Mouse (Mus musculus): ENCODE measurements around the gene Gpm6a. TPM values are rescaled to one million over a fixed set of nuclear protein-coding genes. Genes with fewer than 3 reads are reported as not detected.

Gene Gpm6a
- not detected in 2 replicates for total RNA-seq (2015; ENCODE audit: low replicate concordance)
- not detected in 2 replicates for total RNA-seq (2017; ENCODE audit: low replicate concordance)

DNA sequence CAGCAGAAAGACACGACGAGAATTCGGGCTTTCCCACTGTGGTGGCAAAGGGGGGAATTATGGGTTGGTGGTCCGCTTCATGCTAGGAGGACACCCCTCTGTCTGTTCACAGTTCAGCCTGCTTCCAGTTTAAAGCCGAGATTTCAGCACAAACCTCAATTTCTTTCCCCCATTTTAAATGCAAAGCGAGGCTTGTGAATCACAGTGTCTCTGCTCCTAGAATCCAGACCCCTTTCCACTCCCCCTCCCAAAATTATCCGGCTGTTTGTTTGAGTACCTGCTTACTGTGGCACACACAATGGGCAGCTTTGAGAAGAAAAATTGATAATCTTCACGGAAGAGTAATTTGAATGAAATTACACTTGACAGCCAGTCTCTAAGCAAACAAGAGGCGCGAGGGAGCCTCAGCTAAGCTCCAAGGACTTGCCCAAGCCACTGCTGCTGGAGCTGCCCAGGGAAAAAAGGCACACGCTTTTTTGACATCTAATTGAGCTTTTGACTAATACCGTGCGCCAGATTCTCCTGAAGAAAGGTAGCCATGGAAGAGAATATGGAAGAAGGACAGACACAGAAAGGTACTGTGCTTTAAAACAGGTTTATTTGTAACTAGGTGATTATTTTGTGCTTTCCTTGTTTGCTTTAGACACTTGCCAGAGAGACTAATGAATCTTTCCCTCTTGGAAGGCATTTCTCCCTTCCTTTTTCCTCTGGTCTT, at the start of gene Gpm6a:
Gene Gpm6a, plus strand, starts transcription at position 103 of the 715 bp plus-strand sequence.
- ATAC-seq (replicated peaks; ENCODE audit: low FRiP score, poor library complexity, severe bottlenecking) = no peak

GRCm38 (mm10) chr8:54912891-54913290, 41.8 kb upstream of the Gpm6a start:
- no peak for ATAC-seq (replicated peaks; ENCODE audit: low FRiP score, poor library complexity, severe bottlenecking)

GRCm38 (mm10) chr8:54917710-54918109, 36.9 kb upstream of the Gpm6a start:
- ATAC-seq (replicated peaks; ENCODE audit: low FRiP score, poor library complexity, severe bottlenecking) = no peak

DNA sequence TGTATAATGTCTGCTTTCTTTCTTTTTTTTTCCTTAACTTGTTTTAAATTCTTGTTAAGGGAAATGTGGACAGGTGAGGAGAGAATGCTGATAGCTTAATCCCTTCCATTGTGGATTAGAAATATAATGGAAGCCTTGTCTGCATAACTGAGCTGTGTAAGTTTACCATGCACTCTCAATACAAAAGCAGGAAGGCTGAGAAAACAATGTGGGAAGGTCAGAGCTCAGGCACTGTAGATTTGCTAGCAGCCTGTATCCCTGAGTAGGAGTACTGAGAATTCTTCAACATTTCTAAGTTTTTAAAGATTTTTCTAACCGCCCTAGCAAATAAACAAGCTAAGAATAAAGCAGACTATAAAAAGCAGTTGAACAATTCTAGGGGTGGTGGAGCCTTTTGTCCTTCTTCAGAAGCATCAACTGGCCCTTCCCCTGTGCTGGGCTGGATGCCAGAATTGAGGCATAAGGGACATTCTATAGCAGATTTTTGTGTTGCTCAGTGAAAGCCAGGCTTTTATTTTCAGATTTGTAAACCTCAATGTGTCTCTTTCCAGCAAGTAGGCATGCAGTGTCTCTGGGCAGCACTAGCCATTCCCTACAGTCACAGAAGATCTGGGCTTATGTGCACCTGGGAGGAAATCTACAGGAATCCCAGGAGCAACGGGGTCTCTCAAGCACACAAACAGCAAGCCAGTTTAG, 32.3 kb upstream of the Gpm6a start:
- ATAC-seq (replicated peaks; ENCODE audit: low FRiP score, poor library complexity, severe bottlenecking) = no peak

DNA sequence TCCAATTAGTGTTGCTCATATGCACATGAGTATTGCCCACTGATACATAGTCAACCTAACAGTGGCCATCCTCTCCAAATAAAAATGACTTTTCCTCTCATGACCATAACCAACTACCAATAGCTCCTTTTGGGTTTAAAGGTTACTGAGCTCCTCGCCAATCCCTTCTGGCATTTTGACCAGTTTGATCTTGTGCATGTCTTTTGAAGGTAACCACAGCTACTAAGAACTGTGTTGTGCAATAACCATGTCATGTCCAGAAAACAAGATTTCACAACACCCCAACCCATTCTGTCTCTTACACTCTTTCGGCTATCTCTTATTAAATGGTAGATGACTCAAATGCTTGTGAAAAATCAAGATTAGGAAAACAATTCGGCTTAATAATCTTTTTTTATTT, 29.7 kb upstream of the Gpm6a start:
- no peak for ATAC-seq (replicated peaks; ENCODE audit: low FRiP score, poor library complexity, severe bottlenecking)

DNA sequence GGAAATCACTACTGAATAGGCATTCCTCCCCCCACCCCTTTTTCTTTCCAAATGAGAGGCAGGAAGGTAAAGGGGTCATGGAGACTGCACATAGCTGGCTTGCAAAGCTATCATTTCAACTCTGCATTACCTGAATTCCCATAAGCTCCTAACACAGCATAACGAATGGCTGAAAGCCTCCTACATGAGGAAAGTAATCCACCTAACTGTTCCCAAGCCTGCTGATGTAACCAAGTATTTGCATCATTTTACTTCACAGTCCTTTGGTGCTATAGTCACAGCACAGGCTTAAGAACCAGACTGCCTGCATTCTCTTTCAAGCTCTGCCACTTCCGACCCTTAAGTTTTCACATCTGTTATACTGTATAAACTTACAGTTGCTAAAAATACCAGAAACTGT, 22.3 kb upstream of the Gpm6a start:
- ATAC-seq (replicated peaks; ENCODE audit: low FRiP score, poor library complexity, severe bottlenecking) = no peak

DNA sequence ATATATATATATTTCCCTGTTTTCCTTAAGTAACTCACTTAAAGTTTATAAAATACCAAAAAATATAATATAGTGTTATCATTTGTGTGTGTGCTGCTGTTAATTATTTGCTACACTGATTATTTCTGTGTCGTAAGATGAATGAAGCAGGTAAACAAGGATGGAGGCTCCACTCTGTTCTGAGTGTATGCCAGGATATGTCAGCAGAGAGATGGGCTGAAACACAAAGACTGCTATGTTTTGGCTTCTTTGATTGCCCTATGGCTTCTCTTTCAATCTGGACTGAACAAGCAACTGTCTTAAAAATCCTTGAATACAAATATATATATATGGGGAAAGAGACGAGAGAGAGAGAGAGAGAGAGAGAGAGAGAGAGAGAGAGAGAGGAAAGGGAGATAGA, 1.3 kb upstream of the Gpm6a start:
- ATAC-seq (replicated peaks; ENCODE audit: low FRiP score, poor library complexity, severe bottlenecking) = no peak

DNA sequence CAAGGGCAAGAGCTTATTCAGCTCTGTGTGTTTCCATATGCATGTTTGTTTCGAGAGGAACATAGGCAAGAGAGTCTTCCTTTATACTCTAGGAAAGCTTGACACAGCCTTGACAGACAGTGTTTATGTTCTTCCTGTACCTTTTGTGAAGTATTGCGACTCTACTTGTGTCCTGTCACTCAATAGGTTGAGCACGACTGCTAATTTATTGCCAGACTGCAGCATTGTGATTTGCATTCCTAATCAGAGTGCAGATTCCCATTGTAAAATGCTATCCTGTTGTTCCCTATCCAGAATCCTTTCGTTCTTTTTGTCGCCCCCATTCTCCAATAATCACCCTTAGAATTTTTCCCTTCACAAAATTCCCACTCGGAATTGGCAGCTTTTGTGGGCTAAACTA, 613 bp upstream of the Gpm6a start:
- no peak for ATAC-seq (replicated peaks; ENCODE audit: low FRiP score, poor library complexity, severe bottlenecking)

DNA sequence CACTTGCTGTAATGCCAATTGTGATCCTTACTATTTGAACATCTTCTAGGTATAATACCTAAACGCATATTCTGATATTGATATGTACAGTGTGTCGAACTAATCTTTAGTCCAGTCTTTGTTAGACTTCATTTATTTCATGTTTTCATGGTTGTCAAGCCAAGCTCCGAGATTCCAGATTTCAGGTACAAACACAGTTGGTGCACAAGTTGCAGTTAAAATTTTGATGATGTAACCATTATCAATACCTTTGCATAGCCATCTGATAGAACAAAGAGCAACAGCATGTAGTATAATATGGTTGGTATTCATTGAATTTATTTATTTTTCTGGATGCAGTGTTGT, 785 bp downstream of the Gpm6a start:
- ATAC-seq (replicated peaks; ENCODE audit: low FRiP score, poor library complexity, severe bottlenecking) = no peak

DNA sequence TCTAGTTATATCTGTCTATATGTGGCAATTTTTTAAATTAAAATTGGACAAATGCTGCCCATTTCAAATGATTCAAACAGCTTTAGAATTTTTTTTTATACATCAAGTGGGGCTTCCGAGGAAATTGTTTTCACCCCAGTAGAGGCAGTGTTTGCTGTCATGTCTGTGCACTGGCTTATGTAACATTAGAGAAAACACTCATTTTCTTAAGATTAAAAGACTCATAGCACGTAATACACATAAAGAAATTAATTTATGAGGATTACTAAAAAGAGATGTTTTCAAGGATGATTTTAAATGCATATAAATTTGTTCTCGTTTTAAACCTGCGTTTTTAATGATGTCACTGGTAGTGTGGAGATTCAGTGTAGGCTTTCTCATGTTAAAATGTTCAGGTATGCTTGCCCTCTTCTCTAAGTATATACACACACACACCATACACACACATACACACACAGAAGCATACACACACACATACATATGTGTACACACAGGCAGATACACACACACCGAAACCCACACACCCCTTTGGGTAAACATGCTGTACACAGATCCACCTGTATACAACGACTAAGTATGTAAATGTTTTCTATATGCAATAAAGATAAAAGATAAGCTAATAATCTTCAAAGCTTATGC, 1.4 kb downstream of the Gpm6a start:
- no peak for ATAC-seq (replicated peaks; ENCODE audit: low FRiP score, poor library complexity, severe bottlenecking)

- ATAC-seq (replicated peaks; ENCODE audit: low FRiP score, poor library complexity, severe bottlenecking) = no peak
Measured at GRCm38 (mm10) chr8:54956787-54957186, 2.1 kb downstream of the Gpm6a start.

- ATAC-seq (replicated peaks; ENCODE audit: low FRiP score, poor library complexity, severe bottlenecking) = no peak
Measured at GRCm38 (mm10) chr8:54957506-54957905, 2.9 kb downstream of the Gpm6a start.

DNA sequence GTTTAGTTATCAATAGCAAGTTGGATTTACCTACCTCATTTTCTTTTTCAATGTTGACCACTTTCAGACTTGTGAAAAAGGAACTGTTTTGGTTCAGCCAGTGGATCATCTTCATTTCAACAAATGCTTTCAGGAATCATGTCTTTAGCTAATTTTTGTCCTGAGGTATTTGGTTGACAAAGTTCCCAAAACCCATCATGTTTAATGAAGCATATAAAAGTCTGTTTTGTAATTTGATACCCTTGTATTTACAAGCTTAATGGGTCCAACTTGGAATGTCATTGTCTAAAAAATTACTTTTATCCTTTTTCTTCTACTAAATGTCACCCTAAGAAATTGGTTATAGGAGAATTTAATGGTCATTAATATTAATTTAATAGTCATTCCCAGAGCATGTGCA, 6.9 kb downstream of the Gpm6a start:
- ATAC-seq (replicated peaks; ENCODE audit: low FRiP score, poor library complexity, severe bottlenecking) = no peak

- ATAC-seq (replicated peaks; ENCODE audit: low FRiP score, poor library complexity, severe bottlenecking) = no peak
Measured at GRCm38 (mm10) chr8:54975020-54975419, 20.4 kb downstream of the Gpm6a start.

DNA sequence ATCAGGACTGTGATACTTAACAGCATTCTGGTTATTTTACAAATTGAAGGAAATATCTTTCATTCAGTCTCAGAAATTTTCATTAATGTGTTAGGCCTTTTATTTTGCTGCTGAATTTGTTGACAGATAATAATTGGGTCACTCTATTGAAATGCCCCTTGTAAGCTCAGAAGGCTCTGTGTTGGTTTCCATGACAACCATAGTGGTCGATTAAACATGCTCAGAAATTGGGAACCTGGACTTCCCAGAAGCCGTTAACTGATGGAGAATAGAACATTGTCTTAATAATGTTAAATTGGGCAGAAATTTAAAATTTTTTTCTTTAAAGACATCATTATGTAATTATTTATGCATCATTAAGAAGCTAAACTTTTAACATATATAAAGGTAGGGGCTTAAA, 20.9 kb downstream of the Gpm6a start:
- no peak for ATAC-seq (replicated peaks; ENCODE audit: low FRiP score, poor library complexity, severe bottlenecking)

DNA sequence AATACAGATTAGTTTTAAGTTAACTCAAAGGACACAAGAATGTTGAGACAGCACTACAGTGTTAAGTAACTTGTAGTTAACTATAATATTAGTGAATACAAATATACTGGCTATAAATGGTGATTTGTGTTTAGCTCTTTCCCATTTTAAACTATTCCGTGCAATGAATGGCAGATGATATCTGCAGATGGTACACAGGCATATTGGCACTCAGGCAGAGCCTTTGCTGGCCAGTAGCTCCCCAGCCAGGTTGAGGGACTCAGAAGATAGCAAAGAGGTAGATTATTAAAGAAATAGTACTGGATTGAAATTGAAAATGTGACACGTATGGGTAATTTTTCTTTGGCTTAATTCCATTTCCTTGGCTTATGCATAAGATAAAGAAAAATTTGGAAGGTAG, 21.3 kb downstream of the Gpm6a start:
- no peak for ATAC-seq (replicated peaks; ENCODE audit: low FRiP score, poor library complexity, severe bottlenecking)

DNA sequence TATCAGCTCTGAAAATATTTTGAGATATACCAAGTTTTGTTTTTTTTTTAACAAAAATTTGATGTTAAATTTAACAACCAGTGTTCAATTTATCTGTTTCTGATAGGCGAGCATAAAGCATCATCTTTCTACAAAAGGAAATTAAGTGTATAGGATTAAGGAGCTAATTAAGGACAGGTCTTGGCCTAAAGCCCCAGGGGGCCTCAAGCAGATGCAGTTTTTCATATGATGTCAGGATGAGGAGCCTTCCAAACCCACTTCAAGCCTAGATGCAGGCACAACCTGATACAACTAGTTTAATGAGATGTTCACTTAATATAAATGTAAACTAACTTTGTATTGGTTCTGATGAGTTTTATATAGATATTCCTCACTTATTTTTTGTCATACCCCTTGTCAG, 22.0 kb downstream of the Gpm6a start:
- ATAC-seq (replicated peaks; ENCODE audit: low FRiP score, poor library complexity, severe bottlenecking) = no peak

GRCm38 (mm10) chr8:54986791-54987190, 32.1 kb downstream of the Gpm6a start:
- no peak for ATAC-seq (replicated peaks; ENCODE audit: low FRiP score, poor library complexity, severe bottlenecking)

- ATAC-seq (replicated peaks; ENCODE audit: low FRiP score, poor library complexity, severe bottlenecking) = no peak
Measured at GRCm38 (mm10) chr8:54989093-54989492, 34.5 kb downstream of the Gpm6a start.

GRCm38 (mm10) chr8:54991840-54992609, 37.4 kb downstream of the Gpm6a start:
- no peak for ATAC-seq (replicated peaks; ENCODE audit: low FRiP score, poor library complexity, severe bottlenecking)

All from erythroid progenitor cell, adult 5-6 weeks (primary cell).